Mouse (Mus musculus) hindbrain, embryonic 15.5 days (tissue): Measurements from ENCODE around the gene Cers5. TPM values are rescaled to one million over a fixed set of nuclear protein-coding genes. Genes with fewer than 3 reads are reported as not detected.
A peak's percentile ranks its signal among the peaks of the same experiment; 100 is the strongest.

ENCODE experiments used
- ATAC-seq: fragments of 200-750 bp; cut with Nextera tagmentation; 2 replicates; pipeline ENCODE4 v1.8.0; 2017; ENCODE audit warnings: low read depth, moderate number of reproducible peaks, moderate TSS enrichment; ENCODE audit not compliant: low FRiP score
- H3K27ac ChIP-seq: fragments of 300-500 bp; sonication (generic); replicated peaks from 2 replicates; pipeline ENCODE4 v1.5.1; 2015; ENCODE audit warnings: mild to moderate bottlenecking, inconsistent platforms
- H3K27me3 ChIP-seq: fragments of 300-500 bp; sonication (generic); 2 replicates; pipeline ENCODE4 v1.6.1; 2015; ENCODE audit warnings: control low read depth, inconsistent platforms
- H3K36me3 ChIP-seq: fragments of 300-500 bp; sonication (generic); 2 replicates; pipeline ENCODE4 v1.6.1; 2015; ENCODE audit warnings: control low read depth, inconsistent platforms
- H3K4me1 ChIP-seq: fragments of 300-500 bp; sonication (generic); replicated peaks from 2 replicates; pipeline ENCODE4 v1.6.1; 2015; ENCODE audit warnings: control low read depth, inconsistent platforms
- H3K4me2 ChIP-seq: fragments of 300-500 bp; sonication (generic); 2 replicates; pipeline ENCODE4 v1.6.1; 2015; ENCODE audit warnings: moderate library complexity, mild to moderate bottlenecking, inconsistent platforms
- H3K4me3 ChIP-seq: fragments of 300-500 bp; sonication (generic); 2 replicates; pipeline ENCODE4 v1.5.1; 2015; ENCODE audit warnings: mild to moderate bottlenecking, inconsistent platforms
- H3K9ac ChIP-seq: fragments of 300-500 bp; sonication (generic); 2 replicates; pipeline ENCODE4 v1.6.1; 2015; ENCODE audit warnings: inconsistent platforms
- H3K9me3 ChIP-seq: fragments of 300-500 bp; sonication (generic); 2 replicates; pipeline ENCODE4 v1.6.1; 2016; ENCODE audit warnings: control low read depth, inconsistent platforms
- WGBS: fragments of 180-500 bp; shearing (Covaris S2); methylation state at CpG from one replicate; pipeline ENCODE4 v1.1.7; 2015; 5-methylcytosine and 5-hydroxymethylcytosine counted together
- polyA plus RNA-seq: library from polyadenylated mRNA; unstranded; fragments of >200 nt; fragmentation: Nextera tagmentation; extraction: Ambion mirVana; gene quantifications from 2 replicates; pipeline ENCODE4 v1.2.1, GENCODE M21; 2015

Gene Cers5
- polyA plus RNA-seq, 1 experiment from 2014 or later, result 89.9 TPM

DNA sequence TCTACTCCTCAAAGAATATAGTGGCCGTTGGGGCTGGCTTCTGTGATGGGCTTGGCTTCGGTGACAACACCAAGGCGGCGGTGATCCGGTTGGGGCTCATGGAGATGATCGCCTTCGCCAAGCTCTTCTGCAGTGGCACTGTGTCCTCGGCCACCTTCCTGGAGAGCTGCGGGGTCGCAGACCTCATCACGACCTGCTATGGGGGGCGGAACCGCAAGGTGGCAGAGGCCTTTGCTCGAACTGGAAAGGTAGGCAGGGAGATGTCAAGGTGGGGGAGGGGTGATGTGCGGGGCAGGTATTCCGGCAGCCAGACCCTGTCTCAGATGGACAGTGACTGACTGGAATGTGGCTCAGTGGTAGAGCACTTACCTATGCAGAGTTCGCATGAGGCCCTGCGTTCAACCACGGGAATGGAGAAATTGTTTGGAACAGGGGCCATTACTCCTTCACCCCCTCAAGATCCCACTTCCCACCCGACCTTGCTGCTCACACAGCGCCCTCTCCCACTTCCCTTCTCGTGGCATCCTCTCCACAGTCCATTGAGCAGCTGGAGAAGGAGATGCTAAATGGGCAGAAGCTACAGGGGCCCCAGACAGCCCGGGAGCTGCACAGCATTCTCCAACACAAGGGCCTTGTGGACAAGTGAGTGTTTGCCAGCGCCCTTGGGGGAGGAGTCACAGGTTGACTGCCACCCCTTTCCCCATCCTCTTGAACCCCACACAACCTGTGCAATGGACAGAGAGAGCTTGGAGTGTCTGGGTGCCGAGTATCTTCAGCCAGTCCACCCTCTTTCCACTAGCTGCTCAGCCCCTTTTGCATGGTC, 50.6 kb downstream of the Cers5 start:
- Histone ChIP-seq H3K27me3 (no peaks in the 10 kb centered on the region), H3K4me2 (no peak overlapping the region), H3K9ac (no peak overlapping the region), H3K4me3 (no peak overlapping the region), H3K9me3 (no peaks in the 10 kb centered on the region), H3K36me3 (peaks cover 5% of the 10 kb centered on the region; the same call in 1 of the 2 replicates), H3K27ac (no peak overlapping the region), H3K4me1 (peaks cover 39% of the 10 kb centered on the region)
- ATAC-seq, result no peak
- WGBS, result 86% methylated on average over 25 of the region's 25 CpGs

DNA sequence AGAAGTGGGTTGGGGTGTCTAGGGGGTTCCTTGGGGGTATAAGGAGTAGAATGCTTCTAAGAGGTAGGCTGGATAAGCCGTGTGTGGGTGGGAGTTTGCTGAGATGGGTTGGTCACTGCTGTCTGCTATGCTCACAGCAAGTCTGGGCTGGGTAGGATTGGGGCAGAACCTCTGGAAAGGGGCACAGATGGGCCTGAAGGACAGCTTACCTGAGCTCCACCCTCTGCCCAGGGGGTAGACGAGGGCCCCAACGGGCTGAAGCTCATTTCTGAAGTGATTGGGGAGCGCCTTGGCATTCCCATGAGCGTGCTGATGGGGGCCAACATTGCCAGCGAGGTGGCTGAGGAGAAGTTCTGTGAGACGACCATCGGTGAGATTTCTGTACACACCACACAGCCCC, 52.8 kb downstream of the Cers5 start:
- Histone ChIP-seq H3K4me1 (peaks cover 48% of the 10 kb centered on the region), H3K36me3 (peaks cover 6% of the 10 kb centered on the region; the same call in 1 of the 2 replicates), H3K4me2 (no peak overlapping the region), H3K27me3 (no peaks in the 10 kb centered on the region), H3K9ac (no peak overlapping the region), H3K9me3 (no peaks in the 10 kb centered on the region), H3K27ac (no peak overlapping the region), H3K4me3 (no peak overlapping the region)
- ATAC-seq, result no peak
- WGBS, result 80% methylated on average over 8 of the region's 8 CpGs

DNA sequence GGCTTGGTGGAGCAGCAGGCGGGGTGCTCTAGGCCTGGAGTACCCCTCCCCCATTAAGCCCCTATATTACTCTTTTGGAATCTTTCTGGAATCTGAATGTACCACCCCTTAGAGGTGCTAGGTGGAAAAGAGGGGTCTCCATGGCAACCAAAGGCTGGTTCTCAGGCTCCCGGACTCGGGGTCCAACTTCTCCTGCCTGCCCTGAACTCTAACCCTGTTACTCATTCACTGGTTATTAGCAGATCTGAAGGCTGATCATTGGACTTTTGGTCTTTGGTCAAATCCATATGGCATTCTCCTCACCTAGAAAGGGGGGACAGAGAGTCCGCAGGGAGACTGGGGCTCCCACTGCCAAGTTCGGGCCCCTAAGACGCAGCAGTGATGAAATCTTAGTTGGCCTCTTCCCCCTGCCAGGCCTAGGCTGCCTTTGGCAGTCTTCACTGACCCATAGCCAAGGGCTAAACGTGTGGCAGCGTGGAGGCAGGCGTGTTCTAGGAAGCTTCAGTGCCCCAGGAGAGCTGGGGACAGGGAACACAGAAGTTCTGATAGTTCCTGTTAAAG, 54.1 kb downstream of the Cers5 start:
- H3K27ac ChIP-seq, result no peak overlapping the region
- H3K9ac ChIP-seq, result no peak overlapping the region
- H3K4me1 ChIP-seq, result peaks cover 43% of the 10 kb centered on the region
- H3K36me3 ChIP-seq, result peaks cover 20% of the 10 kb centered on the region
- H3K27me3 ChIP-seq, result no peaks in the 10 kb centered on the region
- no peaks in the 10 kb centered on the region for H3K9me3 ChIP-seq
- no peak overlapping the region for H3K4me2 ChIP-seq
- H3K4me3 ChIP-seq, result no peak overlapping the region
- ATAC-seq, result no peak
- WGBS, result 82% methylated on average over 9 of the region's 9 CpGs

DNA sequence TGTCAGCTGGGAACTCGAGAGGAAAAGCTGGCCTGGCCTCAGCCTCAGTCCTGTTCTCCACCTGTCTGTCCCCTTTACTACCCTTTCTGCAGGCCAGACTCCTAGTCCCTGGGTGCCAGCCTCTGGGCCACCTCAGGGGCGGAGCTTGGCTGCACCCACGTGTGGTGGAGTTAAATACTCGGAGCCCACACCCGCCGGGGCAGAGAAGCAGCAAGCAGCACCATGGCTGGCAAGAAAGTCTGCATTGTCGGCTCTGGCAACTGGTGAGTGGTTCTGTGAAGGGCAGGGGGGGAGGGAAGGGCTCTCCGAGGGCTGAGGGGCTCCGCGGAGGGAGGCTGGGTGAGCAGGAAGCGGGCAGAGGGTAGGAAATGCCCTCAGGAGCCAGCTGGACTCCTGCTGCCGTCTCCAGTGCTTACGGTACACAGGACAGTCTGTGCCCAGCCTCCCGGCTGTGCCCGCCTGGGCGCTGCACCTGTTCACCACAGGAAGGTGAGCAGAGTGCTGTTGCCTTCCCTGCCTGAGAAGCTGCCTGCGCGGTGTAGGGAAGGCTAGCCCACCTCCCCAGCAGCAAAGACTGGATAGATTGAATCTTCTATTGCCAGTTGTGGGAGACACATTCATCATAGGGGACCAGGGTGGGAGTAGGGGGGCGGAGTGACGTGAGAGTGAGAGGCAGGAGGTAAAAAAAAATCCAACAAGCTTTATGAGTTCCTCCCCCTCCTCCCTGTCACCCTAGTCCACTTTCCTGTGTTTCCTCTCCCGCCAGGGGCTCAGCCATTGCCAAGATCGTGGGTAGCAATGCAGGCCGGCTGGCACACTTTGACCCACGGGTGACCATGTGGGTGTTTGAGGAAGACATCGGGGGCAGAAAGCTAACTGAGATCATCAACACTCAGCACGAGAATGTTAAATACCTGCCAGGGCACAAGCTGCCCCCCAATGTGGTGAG, 55.0 kb downstream of the Cers5 start, which contains the start of gene Gpd1:
Gpd1 (plus strand) TSS at position 130 of the 949 bp plus-strand sequence.
- peaks cover 34% of the 10 kb centered on the region for H3K4me1 ChIP-seq
- no peaks in the 10 kb centered on the region for H3K9me3 ChIP-seq
- WGBS, result 58% methylated on average over 26 of the region's 26 CpGs
- H3K4me2 ChIP-seq, result peak within 1 kb of the TSS; percentile 17; the same call in 1 of the 2 replicates
- H3K36me3 ChIP-seq, result peaks cover 28% of the 10 kb centered on the region
- no peak within 1 kb of the TSS for H3K4me3 ChIP-seq
- no peak within 1 kb of the TSS for H3K9ac ChIP-seq
- 0 out of 2 replicates have a peak, but pooled peaks have one; percentile 6 for ATAC-seq
- H3K27me3 ChIP-seq, result no peaks in the 10 kb centered on the region
- H3K27ac ChIP-seq, result peak within 1 kb of the TSS; percentile 79

DNA sequence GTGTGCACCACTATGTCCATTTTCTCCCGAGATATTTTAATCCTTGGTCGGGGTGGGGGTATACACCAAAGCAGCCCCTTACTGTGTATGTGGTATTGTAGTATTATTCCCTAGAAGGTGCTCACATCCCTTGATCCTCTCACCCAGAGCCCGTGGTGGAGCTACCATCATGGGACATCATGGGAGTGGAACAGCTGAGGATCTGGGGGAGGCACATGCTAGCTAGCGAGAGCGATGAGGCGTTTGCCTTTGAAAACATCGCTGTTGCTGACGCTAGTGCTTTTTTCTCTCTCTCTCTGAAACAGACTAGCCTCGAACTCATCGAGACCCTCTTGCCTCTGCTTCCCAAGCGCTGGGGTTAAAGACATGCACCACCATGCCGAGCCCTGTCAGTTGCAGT, 55.9 kb downstream of the Cers5 start:
- no peak for ATAC-seq
- 83% methylated on average over 12 of the region's 12 CpGs for WGBS
- H3K36me3 ChIP-seq, result peaks cover 37% of the 10 kb centered on the region
- H3K4me1 ChIP-seq, result peaks cover 34% of the 10 kb centered on the region
- H3K27ac ChIP-seq, result peak overlapping the region; percentile 79; the same call in 1 of the 2 replicates
- no peaks in the 10 kb centered on the region for H3K9me3 ChIP-seq
- H3K4me2 ChIP-seq, result no peak overlapping the region
- H3K27me3 ChIP-seq, result no peaks in the 10 kb centered on the region
- no peak overlapping the region for H3K9ac ChIP-seq
- no peak overlapping the region for H3K4me3 ChIP-seq

DNA sequence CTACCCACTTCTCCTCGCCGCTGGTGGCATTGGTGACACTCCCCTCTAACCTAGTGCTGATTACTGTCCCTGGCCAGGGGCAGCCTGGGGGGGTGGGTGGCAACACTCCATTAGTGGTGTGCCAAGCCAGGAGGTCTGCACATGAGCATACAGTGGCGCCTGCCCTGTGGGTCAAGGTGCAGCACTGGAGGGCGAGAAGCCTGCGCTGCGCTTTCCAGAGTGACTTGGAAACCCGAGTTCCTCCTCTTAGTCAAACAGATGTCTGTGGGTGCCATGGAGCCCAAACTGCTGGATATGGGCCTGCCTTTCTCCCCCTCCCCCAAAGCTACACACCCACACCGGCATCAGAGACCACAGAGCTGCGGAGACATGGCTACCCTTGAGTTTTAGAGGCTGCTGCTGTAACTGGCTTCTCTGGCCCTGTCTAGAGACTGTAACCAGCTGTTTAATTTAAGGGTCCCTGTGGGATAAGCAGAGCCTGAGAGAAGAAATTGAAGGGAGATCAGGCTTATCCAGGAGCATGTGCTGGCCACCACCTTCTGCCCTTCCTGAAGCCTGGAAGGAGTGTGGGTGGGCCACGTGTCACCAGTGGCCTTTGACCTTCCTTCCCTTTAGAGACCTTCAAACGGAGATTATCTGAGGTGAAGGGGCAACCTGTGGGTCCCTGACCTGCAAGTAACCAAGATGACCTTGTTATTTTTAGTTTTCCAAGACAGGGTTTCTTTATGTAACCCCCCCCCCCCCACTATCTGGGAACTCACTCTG, 56.5 kb downstream of the Cers5 start:
- ATAC-seq, result peak; percentile 10; the same call in 1 of the 2 replicates
- H3K4me3 ChIP-seq, result no peak overlapping the region
- H3K27me3 ChIP-seq, result no peaks in the 10 kb centered on the region
- H3K4me2 ChIP-seq, result no peak overlapping the region
- H3K27ac ChIP-seq, result peak overlapping the region; percentile 79
- WGBS, result 59% methylated on average over 11 of the region's 11 CpGs
- H3K4me1 ChIP-seq, result peaks cover 34% of the 10 kb centered on the region
- no peak overlapping the region for H3K9ac ChIP-seq
- H3K9me3 ChIP-seq, result no peaks in the 10 kb centered on the region
- H3K36me3 ChIP-seq, result peaks cover 43% of the 10 kb centered on the region

DNA sequence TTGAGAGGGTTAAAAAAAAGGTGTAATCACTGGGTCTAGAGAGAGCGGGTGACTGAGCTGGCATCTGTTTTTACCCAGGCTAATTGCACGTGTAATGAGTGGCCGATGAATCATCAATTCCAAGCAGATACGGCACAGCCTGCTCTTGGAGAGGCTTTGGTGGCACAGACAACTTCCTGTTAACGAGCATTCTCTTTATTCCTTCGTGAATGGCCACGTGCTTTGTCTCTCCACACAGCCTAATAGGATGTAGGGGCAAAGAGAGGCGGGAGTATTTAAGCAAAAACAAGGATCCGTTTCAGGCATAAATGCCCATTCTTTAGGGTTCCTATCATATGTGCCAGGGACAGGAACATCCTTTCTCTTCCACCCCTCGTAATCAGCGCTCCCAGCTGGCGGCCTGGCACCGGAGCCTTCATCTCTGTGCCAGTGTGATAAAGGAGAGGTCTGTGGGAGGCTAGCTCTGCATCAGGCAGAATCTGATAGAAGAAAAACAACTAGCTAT, 57.3 kb downstream of the Cers5 start:
- no peaks in the 10 kb centered on the region for H3K27me3 ChIP-seq
- ATAC-seq, result peak; percentile 43
- H3K36me3 ChIP-seq, result peaks cover 47% of the 10 kb centered on the region

DNA sequence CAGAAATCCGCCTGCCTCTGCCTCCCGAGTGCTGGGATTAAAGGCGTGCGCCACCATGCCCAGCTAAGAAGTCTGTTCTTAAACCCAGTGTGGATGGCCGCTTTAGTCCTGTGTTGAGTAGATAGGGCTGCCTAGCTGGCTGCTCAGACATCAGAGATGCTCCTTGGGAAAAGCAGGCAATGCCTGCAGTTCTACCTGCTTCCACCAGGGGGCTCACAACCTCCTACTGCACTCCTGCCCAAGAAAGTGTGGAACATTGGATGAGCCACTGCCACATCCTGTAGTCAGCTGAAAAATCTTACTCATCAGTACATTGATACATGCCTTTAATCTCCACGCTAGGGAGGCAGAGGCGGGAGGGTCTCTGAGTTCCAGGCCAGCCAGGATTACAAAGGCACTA, 57.8 kb downstream of the Cers5 start:
- no peaks in the 10 kb centered on the region for H3K9me3 ChIP-seq
- no peak overlapping the region for H3K9ac ChIP-seq

More for the DNA sequence above, 57.3 kb downstream of the Cers5 start:
- 42% methylated on average over 13 of the region's 13 CpGs for WGBS
- Histone ChIP-seq H3K9me3 (no peaks in the 10 kb centered on the region), H3K4me3 (no peak overlapping the region), H3K4me2 (no peak overlapping the region), H3K4me1 (peaks cover 34% of the 10 kb centered on the region), H3K9ac (no peak overlapping the region), H3K27ac (peak overlapping the region; percentile 79)

DNA sequence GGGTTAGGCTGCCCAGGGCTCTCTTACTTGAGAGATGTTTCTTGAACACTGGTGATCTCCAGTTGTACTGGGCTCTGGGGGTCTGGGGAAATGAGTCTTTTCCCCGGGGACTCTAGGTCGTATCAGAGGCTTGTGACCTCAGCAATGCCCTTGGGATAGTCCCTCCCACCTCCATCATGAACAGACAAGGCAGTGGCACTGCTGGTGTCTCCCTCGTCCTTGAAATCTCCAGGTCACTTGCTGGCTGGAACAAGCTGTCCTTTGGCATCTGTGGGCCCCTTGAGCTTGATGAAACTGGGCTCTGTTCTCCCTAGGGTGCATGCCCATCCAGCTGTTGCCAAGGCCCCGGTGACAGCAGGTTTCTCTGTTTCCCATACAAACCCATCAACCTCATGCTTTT, 58.5 kb downstream of the Cers5 start:
- Histone ChIP-seq H3K4me2 (no peak overlapping the region), H3K4me3 (no peak overlapping the region), H3K27me3 (no peaks in the 10 kb centered on the region), H3K27ac (0 out of 2 replicates have a peak overlapping the region, but pooled peaks have one; percentile 79), H3K36me3 (peaks cover 56% of the 10 kb centered on the region), H3K9ac (no peak overlapping the region), H3K9me3 (no peaks in the 10 kb centered on the region), H3K4me1 (peaks cover 34% of the 10 kb centered on the region)
- ATAC-seq, result no peak
- WGBS, result 57% methylated on average over 4 of the region's 4 CpGs

More for the DNA sequence above, 57.8 kb downstream of the Cers5 start:
- WGBS, result 56% methylated on average over 7 of the region's 7 CpGs
- H3K4me3 ChIP-seq, result no peak overlapping the region
- H3K36me3 ChIP-seq, result peaks cover 49% of the 10 kb centered on the region
- peak overlapping the region; percentile 79 for H3K27ac ChIP-seq
- H3K4me1 ChIP-seq, result peaks cover 34% of the 10 kb centered on the region
- H3K27me3 ChIP-seq, result no peaks in the 10 kb centered on the region
- peak; percentile 21; the same call in 1 of the 2 replicates for ATAC-seq
- no peak overlapping the region for H3K4me2 ChIP-seq

DNA sequence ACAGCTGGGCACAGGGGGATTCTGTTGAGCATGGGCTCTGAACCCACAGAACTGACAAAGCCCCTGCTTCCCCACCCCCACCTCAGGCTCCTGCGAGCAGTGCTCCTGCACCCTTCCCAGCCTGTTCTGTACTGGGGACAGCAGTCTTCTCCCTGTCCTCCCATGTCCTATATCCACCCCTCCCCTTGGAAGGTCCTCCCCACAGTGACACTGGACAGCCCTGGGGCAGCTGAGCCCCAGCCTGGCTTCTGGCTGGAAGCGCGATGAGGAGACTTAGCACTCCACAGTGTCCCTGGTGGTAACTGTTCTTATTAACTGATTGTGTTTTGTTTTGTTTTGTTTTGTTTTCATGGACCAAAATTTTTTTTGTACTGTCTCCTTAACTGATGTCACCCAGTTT, 59.1 kb downstream of the Cers5 start:
- 71% methylated on average over 3 of the region's 3 CpGs for WGBS
- Histone ChIP-seq H3K9ac (no peak overlapping the region), H3K4me1 (peaks cover 34% of the 10 kb centered on the region)

More for the DNA sequence above, 59.1 kb downstream of the Cers5 start:
- no peak overlapping the region for H3K4me3 ChIP-seq
- H3K36me3 ChIP-seq, result peaks cover 62% of the 10 kb centered on the region
- no peak overlapping the region for H3K4me2 ChIP-seq
- ATAC-seq, result no peak
- H3K27me3 ChIP-seq, result no peaks in the 10 kb centered on the region
- H3K27ac ChIP-seq, result no peak overlapping the region
- H3K9me3 ChIP-seq, result no peaks in the 10 kb centered on the region
